Mouse (Mus musculus) embryo, embryonic 9.5 days (tissue): Measurements from ENCODE around the gene Ppfia4.
"Not testable (repeated sequence)": the region's sequence is repeated elsewhere in the genome, so short reads cannot be mapped to it uniquely, and the experiment has no call there.

Experiments
- DNase-seq: peaks from one replicate; pipeline ENCODE4 v3.0.0-alpha.2; 2017; ENCODE audit errors: extremely low spot score

The Ppfia4 gene

GRCm38 (mm10) chr1:134272754-134273250, 59.9 kb downstream of the Ppfia4 start:
- no peak for DNase-seq

GRCm38 (mm10) chr1:134270026-134270425, 62.7 kb downstream of the Ppfia4 start:
- no peak for DNase-seq

GRCm38 (mm10) chr1:134265797-134266196, 66.9 kb downstream of the Ppfia4 start:
- no peak for DNase-seq

GRCm38 (mm10) chr1:134264341-134264740, 68.4 kb downstream of the Ppfia4 start:
- no peak for DNase-seq

- DNase-seq: not testable (repeated sequence)
Observed at GRCm38 (mm10) chr1:134249681-134250080, 83.0 kb downstream of the Ppfia4 start.
